Mouse (Mus musculus): ENCODE data around the gene Cux2. TPM values are rescaled to one million over a fixed set of nuclear protein-coding genes. Genes with fewer than 3 reads are reported as not detected.

Cux2 gene
- polyA plus RNA-seq, 1 experiment = 0.62 TPM

DNA sequence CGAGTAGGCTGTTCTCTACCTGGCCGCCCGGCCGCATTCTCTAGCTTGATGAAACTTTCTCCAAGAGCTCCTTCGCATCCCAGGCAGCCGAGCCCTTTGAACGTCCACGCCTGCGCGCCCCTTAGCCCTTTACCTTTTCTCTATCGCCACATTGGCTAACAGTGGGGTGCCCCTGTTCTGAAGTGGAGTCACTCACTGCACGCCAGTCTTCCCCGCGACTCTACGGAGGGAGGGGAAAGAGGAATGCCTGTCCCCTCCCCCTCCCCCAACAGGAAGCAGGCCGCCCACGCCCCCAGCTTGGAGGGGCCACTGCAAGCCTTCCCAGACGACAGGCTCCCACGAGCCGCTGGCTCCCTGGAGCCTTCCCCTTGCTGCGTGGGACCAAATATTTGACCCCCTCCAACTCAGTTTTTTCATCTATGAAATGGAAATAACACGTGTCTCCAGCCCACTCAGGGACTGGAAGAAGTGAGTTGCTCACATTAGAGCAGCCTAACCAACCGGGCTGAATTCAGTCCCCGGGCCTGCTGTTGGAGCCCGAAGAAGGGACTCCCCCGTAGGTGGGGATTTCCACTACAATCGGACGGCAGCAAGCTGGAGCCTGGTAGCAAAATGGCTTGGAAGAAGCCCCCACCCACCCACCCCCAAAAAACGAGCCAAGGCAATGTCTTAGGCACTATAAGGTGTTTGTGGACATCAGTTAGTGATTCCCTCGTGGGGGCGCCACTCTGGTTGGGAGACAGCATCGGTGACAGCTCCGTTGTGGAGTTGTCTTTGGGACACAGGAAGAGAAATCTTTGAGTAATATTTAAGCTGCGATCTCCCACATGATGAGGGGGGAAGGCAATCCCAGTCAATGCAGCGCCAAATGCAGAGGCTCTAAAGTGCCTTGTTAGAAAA lies 212.2 kb downstream of the Cux2 start, which contains the start of gene Sh2b3:
Gene Sh2b3, minus strand, starts transcription at position 206 of the 900 bp plus-strand sequence.
- H3K4me2 ChIP-seq (ENCODE audit: low read depth) = peak within 1 kb of the TSS; percentile 75
- peak within 1 kb of the TSS; percentile 85 for H3K4me3 ChIP-seq
- H3K36me3 ChIP-seq (ENCODE audit: control insufficient read depth, insufficient read depth) = no peaks in the 10 kb centered on the region
- H3K79me2 ChIP-seq (ENCODE audit: control insufficient read depth, insufficient read depth) = peaks cover 36% of the 10 kb centered on the region
- no peaks in the 10 kb centered on the region for H3K27me3 ChIP-seq (ENCODE audit: control insufficient read depth, insufficient read depth, insufficient read length)
- H3ac ChIP-seq (ENCODE audit: control insufficient read depth, insufficient read length) = peak within 1 kb of the TSS; percentile 95
- no peak for TF ChIP-seq MYOD1 (IDR thresholded peaks at IDR 0.05; ENCODE audit: control insufficient read depth in 1 of 3, insufficient read length in 2 of 3, low read depth in 2 of 3)
- peak; percentile 45 for TF ChIP-seq POLR2AphosphoS2 (IDR thresholded peaks at IDR 0.05; ENCODE audit: insufficient read length, low read depth)
- peak; percentile 57 for TF ChIP-seq POLR2A (IDR thresholded peaks at IDR 0.05; ENCODE audit: insufficient read length, low read depth)

DNA sequence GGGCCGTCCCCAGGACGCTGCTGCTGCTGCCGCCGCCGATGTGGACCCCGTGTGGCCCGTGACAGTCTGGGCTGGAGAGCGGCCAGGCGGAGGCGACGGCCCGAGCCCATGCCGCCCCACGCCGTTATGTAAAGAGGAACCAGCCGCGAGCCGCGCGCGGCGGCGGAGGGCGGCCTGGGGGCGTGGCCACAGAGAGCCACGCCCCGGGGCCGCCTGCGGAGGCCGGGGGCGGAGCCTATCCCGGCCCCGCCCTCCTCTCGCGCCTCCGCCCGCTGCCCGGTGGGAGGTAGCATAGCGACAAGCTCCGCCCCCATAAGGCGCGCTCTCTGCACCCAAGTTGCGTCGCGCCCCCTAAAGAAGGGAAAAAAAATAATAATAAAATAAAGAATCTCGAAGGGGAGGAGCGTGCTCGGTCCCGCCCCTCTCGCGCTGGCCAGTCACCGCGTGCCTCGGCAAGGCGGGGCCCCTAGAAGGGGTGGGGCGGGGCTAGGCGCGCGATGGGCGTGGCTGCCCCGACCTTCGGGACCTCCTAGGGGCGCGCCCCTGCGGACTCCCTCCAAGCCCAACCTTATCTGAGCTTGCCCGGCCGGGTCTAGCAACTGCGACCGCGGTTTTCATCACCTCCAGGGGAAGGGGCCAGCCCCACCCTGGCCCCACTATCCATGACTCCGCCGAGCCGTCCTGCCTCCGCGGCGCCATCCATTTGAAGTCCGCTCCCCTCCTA lies 213.0 kb downstream of the Cux2 start:
- peaks cover 44% of the 10 kb centered on the region for H3K79me2 ChIP-seq (ENCODE audit: control insufficient read depth, insufficient read depth)
- H3K4me3 ChIP-seq = peak overlapping the region; percentile 85
- H3K36me3 ChIP-seq (ENCODE audit: control insufficient read depth, insufficient read depth) = no peaks in the 10 kb centered on the region
- TF ChIP-seq CEBPB (IDR thresholded peaks at IDR 0.05; ENCODE audit: insufficient read depth, poor library complexity, severe bottlenecking) (no peak), POLR2A (IDR thresholded peaks at IDR 0.05; ENCODE audit: insufficient read length, low read depth) (peak; percentile 96), REST (IDR thresholded peaks at IDR 0.05; ENCODE audit: insufficient read depth, insufficient read length) (peak; percentile 7), MYOD1 (IDR thresholded peaks at IDR 0.05; ENCODE audit: control insufficient read depth in 1 of 3, insufficient read length in 2 of 3, low read depth in 2 of 3) (peak in 1 of 3 experiments; percentile 43), TCF3 (IDR thresholded peaks at IDR 0.05; ENCODE audit: insufficient read length, low read depth) (no peak), POLR2AphosphoS2 (IDR thresholded peaks at IDR 0.05; ENCODE audit: insufficient read length, low read depth) (peak; percentile 96)
- H3ac ChIP-seq (ENCODE audit: control insufficient read depth, insufficient read length) = peak overlapping the region; percentile 95
- H3K27me3 ChIP-seq (ENCODE audit: control insufficient read depth, insufficient read depth, insufficient read length) = no peaks in the 10 kb centered on the region
- H3K4me2 ChIP-seq (ENCODE audit: low read depth) = peak overlapping the region; percentile 75

DNA sequence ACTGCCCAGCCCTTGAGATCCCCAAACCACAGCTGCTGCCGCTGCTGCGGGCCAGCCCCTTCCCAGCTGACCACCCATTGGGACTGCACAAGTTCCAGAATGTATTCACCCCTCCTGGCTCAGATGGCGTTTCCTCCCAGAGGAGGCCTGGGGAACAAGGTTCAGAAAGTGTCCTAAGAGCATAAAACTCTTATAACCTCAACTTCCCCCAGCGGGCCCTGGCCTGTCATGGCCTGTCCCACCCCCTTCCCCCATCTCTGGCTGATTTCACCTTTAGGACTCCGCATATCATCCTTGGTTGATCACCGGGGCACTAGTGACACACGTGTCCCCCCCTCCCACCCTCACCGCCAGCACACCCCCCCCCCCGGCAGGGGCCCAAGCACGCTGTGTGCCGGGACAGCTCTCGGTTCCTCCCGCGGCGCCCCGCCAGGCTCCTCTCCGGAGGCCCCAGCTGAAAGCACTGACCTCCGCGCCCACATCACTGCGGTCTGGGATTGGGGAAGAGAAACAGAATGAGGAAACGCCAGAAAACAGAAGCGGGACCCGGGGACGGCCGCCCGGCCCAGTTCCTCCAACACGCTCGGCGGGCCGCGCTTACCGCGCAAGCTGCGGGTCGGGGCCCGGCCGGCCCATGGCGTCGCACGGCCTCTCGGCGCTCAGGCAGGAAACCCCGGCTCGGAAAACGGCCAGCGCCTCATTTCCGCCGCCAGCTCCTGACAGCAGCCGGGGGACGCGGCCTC lies 213.8 kb downstream of the Cux2 start:
- TF ChIP-seq MYOG (IDR thresholded peaks at IDR 0.05; ENCODE audit: control insufficient read depth in 1 of 3, insufficient read depth in 1 of 3, insufficient read length in 2 of 3, low read depth in 2 of 3) (peak in 2 of 3 experiments; percentile 17 to 53), POLR2A (IDR thresholded peaks at IDR 0.05; ENCODE audit: insufficient read length, low read depth) (no peak), MYOD1 (IDR thresholded peaks at IDR 0.05; ENCODE audit: control insufficient read depth in 1 of 3, insufficient read length in 2 of 3, low read depth in 2 of 3) (peak in 1 of 3 experiments; percentile 40)
- no peaks in the 10 kb centered on the region for H3K36me3 ChIP-seq (ENCODE audit: control insufficient read depth, insufficient read depth)

DNA sequence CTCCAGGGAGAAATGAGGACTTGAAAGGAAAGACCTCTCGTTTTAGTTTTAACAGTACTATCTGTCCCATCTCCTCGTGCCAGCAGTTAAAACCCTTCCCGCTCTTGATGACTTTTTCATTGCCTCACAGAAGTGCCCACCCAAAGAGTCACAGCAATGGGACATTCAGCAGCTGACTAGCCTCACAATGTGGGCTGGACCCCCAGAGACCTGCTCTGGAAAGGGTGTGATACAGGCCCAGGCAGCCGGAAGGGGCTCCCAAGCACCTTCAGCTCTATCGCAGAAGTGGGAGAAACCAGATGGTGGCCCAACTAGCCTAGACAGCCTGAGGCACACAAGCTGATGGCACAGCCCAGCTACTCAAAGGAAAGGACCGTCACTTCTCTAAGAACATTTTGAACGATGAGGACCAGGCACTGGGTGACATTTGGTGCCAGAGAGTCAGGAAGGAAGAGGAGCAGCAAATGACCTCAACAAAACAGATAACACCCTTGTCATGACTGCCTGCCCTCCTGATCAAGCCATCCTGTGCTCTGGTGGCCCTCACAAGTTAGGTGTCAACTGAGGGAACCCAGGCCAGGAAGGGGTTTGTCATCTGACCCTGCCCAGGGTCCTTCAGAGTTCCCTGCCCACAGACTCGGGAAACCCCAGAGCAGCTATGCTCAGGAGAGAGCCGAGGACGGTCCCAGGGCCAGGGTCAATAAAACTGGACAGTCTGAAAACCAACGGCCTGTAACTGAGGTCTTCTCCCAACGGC lies 214.7 kb downstream of the Cux2 start:
- Histone ChIP-seq H3K4me2 (ENCODE audit: low read depth) (peak overlapping the region; percentile 97), H3K4me3 (peak overlapping the region; percentile 85), H3K27me3 (ENCODE audit: control insufficient read depth, insufficient read depth, insufficient read length) (no peaks in the 10 kb centered on the region), H3ac (ENCODE audit: control insufficient read depth, insufficient read length) (peak overlapping the region; percentile 95), H3K36me3 (ENCODE audit: control insufficient read depth, insufficient read depth) (no peaks in the 10 kb centered on the region), H3K79me2 (ENCODE audit: control insufficient read depth, insufficient read depth) (peaks cover 61% of the 10 kb centered on the region)
- no peak for TF ChIP-seq SRF (IDR thresholded peaks at IDR 0.05; ENCODE audit: control insufficient read depth, insufficient read length, low read depth)
- TF ChIP-seq TCF12 (IDR thresholded peaks at IDR 0.05; ENCODE audit: insufficient read depth, poor library complexity, severe bottlenecking) = no peak
- TF ChIP-seq E2F4 (IDR thresholded peaks at IDR 0.05; ENCODE audit: insufficient read depth) = no peak
- no peak for TF ChIP-seq MYOG (IDR thresholded peaks at IDR 0.05; ENCODE audit: control insufficient read depth in 1 of 3, insufficient read depth in 1 of 3, insufficient read length in 2 of 3, low read depth in 2 of 3)
- no peak for TF ChIP-seq USF1 (IDR thresholded peaks at IDR 0.05; ENCODE audit: low read depth)
- TF ChIP-seq REST (IDR thresholded peaks at IDR 0.05; ENCODE audit: insufficient read depth, insufficient read length) = no peak
- TF ChIP-seq MAX (IDR thresholded peaks at IDR 0.05; ENCODE audit: low read depth) = no peak
- no peak for TF ChIP-seq POLR2A (IDR thresholded peaks at IDR 0.05; ENCODE audit: insufficient read length, low read depth)
- no peak for TF ChIP-seq MYOD1 (IDR thresholded peaks at IDR 0.05; ENCODE audit: control insufficient read depth in 1 of 3, insufficient read length in 2 of 3, low read depth in 2 of 3)
- TF ChIP-seq CEBPB (IDR thresholded peaks at IDR 0.05; ENCODE audit: insufficient read depth, poor library complexity, severe bottlenecking) = no peak
- no peak for TF ChIP-seq POLR2AphosphoS2 (IDR thresholded peaks at IDR 0.05; ENCODE audit: insufficient read length, low read depth)
- no peak for TF ChIP-seq TCF3 (IDR thresholded peaks at IDR 0.05; ENCODE audit: insufficient read length, low read depth)

More for the DNA sequence above, 213.8 kb downstream of the Cux2 start:
- H3K27me3 ChIP-seq (ENCODE audit: control insufficient read depth, insufficient read depth, insufficient read length) = no peaks in the 10 kb centered on the region
- peak overlapping the region; percentile 85 for H3K4me3 ChIP-seq
- H3ac ChIP-seq (ENCODE audit: control insufficient read depth, insufficient read length) = peak overlapping the region; percentile 95
- H3K79me2 ChIP-seq (ENCODE audit: control insufficient read depth, insufficient read depth) = peaks cover 51% of the 10 kb centered on the region
- peak overlapping the region; percentile 97 for H3K4me2 ChIP-seq (ENCODE audit: low read depth)

All from myocyte (in vitro differentiated cells).